Mouse (Mus musculus) right cerebral cortex, postnatal 14 days (tissue): ENCODE results near the gene Snx7.
A peak's percentile ranks its signal among the peaks of the same experiment; 100 is the strongest.

Source experiments
- DNase-seq: peaks from one replicate; pipeline ENCODE4 v3.0.0; 2022

Gene Snx7

DNA sequence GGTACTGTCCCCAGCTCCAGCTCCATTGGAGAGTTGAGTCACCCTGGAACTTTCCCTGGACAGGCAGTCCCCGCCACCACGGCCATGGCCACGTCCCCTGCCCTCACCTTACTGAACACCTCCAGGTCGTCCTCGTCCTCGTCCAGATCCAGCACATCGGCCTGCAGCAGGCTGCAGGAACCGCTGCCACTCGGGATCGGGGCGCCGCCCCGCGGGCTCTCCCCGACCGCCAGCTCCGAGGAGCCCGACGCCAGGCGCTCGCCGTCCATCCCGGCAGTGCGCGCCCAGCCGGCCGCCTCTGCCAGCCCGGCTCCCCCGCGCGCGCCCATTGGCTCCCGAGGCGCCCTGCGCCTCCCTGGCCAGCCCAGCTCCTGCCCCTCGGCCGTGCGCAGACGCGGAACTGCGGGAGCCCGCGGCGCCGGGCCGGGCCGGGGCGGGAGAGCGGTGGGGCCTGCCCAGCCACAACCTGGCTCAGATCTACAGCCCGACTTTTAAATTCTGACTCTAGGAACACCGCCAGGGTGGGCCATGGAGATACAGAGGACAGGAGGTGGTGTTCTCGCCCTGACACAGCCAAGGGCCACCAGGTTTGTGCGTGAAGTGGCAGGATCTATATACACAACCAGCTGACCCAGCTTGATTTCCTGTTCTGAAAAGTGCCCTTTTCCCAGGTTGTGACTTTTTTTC is at the start of gene Snx7:
Gene Snx7, minus strand, starts transcription at position 300 of the 687 bp plus-strand sequence.
- DNase-seq = peak; percentile 87

DNA sequence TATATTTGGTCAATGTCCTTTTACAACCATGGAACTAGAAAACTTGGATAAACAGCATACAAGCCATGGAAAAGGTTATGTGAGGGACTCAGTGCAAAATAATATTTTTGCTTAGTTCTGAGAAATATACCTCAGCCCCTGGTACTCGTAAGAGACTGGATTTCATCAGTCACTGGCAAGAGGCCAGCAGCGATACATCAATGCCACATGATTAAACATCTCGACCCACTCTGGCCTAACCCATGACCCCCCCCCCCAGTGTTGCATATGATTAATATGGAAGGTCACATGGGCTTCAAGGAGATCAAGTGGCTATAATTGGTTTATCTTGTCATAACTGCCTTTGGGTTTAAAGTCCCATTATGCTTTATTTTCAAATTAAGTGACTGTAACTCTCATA is 46.7 kb upstream of the Snx7 start:
- DNase-seq = no peak

DNA sequence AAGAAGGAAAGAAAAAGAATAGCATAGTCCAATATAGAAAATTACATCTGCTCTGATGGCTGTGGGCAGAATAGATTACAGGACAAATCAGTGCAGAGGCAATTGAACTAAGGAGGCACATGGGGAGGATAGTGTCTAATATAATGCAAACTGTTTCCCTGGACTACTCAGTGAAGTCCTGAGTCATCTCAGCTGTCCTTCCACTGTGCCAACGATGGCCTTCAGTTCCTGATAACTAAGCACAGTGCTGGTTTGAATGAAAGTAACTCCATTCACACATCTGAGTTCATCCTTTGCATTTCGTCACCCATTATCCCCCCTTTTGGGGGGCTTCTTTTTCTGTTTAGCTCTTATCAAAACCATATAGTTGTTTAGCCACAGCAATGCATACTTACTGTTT is 25.0 kb upstream of the Snx7 start:
- no peak for DNase-seq

DNA sequence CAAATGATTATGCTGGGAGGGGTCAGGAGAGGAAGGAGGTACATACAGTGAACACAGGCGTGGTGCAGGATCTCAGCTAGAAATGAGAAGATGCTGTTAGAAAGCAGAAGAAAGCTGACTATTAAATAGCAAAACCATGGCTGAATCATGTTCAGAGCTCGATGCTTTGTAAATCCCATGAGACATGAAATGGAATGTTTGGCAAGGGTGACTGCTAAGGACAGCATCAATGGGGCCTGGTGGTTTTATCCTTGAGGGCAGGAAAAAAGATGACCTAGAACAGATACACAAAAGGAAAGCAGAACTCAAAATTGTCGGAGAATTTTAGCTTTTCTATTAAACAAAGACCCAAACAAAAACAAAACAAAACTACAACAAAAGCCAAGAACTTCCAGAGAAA is 6.7 kb upstream of the Snx7 start:
- DNase-seq = no peak

DNA sequence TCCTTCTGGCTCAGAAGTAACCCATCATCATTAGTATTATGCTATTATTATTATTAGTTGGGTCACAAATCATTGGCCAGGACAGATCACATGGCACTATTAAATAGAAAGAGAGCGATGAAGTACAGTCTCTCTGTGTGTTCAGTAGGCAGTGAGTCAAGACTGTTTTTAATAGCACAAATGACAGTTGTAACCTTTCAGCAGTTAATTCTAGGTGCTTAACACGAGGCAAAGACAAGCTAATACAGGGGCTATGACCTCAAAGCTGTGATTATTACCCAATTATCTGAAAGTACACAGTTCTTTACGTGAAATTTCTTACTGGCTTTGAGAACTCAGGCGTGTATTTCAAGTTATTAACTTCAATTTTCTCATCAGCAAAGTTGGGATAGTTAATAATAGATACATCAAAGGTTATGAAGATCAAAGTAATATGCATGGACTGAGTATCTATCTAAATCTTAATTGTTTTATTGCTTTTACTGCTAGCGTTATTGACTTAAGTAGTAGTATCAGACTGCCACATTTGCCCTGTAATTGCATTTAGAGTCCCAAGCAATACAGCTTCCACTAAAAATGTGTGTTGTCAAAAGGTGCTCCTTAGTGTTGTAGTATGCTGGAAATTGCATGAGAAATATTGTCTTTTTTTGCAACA is 4.6 kb upstream of the Snx7 start:
- DNase-seq = no peak

DNA sequence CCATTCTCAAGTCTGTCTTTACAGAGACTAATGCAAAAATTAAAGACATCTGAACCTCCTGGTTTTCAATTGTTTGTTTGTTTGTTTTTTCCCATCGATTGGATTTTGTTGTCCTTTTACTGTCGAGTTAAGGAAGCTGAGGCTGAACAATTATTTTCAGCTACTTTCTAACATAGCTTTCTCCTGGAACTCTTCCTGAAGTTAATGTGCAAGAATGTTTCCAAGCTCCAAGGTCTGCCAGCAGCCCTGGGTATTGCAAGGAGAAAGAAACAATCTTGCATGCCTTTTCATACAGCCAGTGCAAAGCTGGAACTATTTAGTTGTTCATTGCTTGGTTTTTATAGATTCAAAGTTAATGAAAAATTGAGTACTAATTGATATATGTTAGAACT is 584 bp upstream of the Snx7 start:
- no peak for DNase-seq

DNA sequence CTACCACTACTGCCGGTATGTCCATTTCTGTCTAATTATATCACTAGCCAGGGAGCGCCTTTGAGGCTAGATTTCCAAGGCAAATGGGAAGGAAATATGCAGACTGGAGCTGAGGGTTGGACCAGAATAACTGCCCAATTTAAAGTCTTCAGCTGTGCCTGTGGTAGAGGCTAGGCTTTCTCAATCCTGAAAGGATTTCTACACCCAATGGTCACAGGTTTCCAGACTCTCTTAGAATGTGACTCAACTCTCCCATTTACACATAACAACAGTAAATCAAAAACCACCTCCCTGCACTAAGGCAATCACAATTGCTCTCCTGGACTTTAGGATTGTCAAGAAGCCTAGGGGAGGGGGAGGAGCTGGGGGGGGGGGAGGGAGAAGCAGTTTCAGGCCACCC is 645 bp downstream of the Snx7 start:
- no peak for DNase-seq

DNA sequence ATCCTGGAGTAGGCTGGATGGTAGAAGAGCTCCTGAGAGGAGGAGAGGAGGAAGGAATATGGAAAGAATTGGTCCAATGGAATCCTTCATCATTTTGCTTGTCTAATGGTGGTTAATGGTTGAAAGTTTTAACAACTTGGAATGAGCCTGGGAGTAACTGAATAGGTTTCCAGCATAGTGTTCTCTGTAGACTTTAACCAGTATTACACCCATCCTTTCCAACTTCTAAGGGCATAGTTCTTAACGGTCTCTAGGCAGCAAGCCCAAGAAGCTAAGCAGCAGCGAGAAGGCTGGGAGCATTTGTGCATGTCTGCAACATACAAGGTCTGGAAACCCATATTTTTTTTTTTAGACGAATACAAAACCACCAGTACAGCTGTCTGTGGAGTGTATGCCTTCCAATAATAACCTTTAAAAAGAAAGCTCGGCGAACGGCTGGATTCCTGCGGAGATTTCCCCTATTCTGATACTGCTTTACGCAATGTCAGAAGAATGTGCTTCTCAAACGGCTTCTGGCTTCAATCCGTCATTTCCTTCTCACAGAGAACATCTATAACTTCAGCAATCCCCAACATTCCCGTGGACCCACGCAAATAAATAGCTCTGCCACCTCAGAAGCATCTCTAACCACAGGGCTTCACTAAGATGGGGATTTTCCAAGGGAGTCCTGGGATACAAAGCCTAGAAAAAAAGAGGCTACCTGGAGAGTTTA is 1.9 kb downstream of the Snx7 start:
- DNase-seq = no peak

DNA sequence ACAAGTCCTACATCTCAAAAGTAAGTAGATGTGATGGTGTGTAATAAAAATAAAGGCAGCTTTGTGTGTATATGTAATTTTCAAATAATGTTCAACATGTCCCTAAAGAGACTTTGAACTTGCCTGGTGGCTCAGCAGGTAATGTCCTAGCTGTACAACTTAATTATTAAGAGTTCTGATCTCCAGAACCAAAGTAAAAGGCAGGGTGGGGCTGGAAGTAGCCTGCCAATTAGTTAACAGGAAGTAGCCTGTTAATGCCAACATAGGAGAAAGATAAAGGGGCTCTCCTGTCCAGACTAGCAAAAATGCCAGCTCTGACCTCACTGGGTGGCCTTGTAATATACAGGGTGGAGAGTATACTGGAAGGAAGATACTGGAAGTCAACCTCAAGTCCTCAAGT is 3.1 kb downstream of the Snx7 start:
- no peak for DNase-seq

DNA sequence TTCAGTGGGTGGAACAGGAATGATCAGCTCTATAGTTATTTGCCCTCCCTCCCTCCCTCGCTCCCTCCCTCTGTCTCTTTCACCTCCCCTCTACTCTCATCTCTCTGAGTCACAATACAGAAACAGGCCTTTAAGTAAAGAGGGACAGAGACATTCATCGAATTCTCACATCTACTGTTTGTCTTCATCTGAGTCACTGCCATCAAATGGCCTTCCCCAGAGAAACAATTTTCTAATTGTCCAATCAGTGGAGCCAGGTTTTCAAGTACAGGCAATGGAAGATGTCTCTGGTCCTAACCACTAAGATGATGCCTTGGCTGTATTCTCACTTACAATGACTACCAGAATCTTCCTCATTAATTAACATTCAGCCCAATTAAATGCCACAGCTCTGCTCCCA is 5.8 kb downstream of the Snx7 start:
- no peak for DNase-seq

DNA sequence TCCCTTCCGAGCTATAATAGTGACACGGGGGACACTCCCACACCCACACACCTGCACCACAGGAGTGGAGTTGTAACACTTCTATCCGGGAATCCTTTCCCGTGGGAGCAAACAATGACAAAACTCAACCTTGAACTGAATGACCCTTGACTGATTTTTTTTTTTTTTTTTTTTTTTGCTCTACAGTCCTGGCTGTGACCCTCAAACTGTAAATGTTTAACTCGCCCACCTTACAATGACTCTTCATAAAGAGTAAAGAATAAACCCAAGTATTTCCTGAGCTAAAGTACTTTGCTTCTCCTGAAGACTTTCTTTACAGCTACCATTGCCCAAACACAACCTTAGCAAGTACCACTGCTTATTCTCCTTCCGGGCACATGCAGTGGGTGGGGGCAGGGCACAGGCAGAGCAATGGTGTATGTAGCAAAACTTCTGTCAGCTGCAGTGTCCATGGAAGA is 6.7 kb downstream of the Snx7 start:
- DNase-seq = no peak

DNA sequence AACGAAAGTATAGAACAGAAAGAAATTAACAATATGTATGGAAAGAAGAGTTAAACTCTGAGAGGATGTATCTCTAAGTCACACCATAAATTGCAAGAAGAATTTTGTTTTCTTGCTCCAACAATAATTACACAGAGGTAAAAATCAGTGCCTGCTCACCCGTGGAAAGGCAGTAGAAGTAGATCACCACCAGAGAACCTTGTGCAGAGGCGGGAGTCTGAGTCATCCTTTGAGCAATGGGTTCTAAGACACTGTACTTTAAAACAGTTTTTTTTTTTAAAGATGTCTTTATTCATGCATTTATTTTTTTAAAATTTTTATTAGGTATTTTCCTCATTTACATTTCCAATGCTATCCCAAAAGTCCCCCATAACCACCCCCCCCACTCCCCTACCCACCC is 9.7 kb downstream of the Snx7 start:
- DNase-seq = no peak

DNA sequence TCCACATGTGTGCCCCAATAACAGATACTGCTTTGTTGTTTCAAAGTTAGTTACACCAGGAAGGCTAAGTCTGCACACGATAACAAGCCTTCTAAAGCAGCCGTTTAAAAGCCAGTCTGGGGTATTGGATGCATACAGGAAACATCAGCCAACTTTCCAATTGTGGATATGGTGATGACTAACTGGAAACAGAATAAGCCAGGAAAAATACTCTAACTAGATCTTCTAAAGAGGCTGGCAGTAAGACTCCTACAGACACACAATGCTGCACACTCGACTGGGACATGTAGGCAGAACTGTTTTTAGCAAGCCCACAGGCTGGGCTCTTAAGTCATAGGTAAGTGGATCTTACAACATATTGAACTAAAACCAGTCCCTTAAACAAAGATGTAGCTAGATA is 15.0 kb downstream of the Snx7 start:
- DNase-seq = no peak

DNA sequence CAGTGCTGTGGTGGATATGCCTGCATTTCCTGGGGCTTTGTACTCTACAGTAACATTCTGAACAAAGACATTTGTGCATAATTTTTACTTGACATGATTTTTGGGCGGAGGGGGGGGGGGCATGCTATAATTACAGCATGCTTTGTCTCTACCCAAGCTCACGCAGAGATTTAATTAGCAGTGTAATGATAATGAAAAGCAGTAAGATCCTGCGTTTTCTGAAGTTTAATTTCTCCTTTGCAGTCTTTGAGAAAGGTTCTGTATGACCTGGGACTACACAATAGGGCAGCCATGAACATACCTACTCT is 16.7 kb downstream of the Snx7 start:
- no peak for DNase-seq

DNA sequence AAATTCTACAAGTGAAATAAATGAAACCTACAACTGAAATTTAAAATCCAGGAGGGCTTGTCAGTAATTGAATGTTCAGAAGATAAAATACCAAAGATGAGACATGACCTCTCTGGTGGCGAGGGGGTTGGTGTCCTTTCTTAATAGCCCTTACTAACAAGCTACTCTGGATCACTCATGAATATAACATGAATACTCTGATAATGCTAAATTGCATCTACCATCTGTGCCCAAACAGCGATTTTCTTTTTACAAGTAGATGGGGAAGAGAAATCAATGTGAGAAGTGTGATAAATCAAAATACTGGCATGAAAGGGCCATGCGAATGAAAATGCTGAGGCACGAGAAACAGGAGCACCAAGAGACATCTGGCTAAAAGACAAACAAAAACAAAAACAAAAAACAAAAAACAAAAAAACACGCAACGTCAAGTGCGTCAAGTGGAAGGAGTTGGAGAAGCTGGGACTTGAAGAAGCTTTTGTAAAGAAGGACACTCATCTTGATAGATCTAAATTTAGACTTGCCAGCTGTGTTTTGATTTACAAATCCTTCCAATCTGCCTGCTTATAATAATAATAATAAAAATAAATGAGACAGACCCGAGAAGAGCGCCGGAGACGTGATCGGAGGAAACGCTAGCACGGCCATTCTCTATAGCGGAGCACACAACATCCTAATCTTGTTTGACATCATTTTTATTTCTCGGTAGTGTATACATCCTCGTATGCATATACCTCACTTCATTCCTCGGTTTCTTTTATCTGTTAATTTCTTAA is 17.3 kb downstream of the Snx7 start:
- no peak for DNase-seq

DNA sequence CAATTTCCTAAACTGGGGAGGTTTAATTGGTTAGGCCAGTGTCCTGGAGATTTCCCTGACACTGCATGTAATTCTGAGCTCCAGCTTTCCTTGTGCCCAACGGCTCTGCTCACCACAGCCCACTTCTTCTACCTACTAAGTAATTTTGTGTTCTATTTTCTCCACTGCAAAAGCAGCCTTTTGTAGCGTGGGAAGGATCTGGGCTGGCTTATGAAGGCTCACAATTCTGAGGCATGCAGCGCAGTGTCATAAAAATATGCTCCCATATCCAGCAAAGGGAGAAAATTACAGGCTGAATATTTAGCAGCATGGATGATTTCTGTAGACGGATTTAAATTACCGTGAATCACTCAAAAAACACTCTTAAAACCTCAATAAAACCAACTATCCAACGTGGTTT is 19.9 kb downstream of the Snx7 start:
- DNase-seq = peak; percentile 27

DNA sequence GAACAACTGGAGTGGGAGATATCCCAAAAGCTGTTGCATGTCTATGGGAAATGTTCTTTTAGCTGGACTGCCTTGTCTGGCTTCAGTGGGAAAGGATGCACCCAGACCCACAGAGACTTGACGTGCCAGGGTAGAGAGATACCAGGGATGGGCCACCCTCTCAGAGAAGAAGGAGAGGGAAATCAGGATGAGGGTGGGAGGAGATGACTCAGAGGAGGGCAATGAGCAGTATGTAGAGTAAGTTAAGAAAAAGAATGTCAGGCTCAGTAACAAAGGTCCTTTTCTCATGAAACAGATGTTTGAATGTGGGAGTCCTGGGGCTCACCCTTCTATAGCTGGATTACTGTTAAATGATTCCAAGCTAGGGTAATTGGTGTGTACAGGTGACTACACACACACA is 26.1 kb downstream of the Snx7 start:
- DNase-seq = no peak

DNA sequence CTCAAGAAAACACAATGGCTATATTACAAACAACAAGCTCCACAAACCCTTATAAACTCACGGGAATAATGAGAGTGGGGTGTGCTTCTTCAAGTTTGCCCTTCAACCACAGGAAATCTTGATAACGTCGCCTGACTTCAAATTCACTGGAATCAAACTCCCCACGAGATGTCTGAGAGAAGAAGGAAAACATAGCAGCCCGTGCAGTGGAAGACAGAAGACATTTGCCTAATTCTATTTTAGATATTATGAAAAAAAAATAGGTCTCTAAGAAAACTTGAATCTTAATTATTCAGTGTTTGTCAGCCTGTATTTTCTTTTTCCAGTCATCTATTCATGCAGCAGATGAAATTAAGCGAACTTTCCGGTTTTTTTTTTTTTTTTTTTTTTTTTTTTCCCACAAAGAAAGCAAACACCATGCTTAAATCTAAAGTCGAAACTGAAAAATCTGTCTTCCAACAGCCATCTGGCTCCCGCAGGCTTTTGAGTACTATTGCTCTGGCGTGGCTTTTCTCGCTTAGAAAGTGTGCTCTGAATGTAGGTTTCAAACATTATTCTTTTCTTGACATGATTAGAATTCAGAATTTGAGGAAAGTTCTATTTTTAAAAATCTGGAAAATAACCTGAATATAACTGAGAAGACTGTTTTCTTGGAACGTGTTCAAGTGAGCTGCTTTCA is 28.7 kb downstream of the Snx7 start:
- DNase-seq = no peak

DNA sequence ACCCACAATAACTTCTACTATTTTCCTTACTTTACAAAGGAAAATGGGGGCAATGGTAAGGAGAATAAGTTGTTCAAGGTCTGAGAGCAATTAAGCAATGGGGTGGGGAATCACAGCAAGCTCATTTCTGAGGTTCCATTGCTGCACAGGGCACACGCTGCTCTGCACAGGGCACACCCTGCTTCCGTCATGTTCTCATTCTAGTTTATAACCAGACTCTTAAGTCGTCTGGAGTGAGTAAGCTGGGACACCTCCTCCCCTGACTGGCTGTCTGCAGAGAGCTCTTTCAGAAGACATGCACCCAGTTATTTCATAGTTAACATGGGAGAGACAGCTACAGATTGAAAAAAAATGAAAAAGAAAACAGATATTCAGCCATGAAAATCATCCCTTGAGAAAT is 30.7 kb downstream of the Snx7 start:
- DNase-seq = no peak

DNA sequence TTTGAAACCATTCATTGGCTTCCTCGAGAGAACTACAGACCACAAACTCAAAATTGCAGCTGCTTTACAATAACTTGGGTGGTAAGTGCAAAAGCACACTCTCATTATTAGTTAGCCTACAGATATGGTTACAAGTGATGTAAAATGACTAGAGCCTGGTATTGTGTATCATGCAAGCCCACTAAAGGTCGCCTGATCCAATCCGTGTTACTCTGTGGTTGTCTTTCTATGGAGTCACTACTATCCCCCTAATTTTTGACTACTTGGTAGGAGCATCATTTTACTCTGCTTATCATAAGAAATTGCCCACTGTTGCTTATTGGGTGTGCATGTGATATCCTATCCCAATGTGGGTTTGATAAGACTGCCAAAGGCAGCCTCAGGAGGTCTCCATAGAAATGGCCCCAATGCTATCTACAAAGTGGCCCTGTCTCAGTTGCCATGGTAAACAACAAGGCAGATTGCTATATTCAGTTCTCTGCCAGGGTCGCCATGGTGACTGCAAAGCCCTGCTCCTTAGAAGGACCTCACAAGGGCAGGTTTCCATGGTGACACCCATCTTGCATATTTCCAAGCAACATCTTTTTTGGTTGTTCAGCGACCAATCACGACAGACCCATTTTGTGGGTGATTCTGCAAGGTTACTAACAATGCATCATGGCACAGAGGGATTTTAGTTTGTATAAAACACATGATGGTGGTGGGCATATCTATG is 42.1 kb downstream of the Snx7 start:
- DNase-seq = peak; percentile 54

DNA sequence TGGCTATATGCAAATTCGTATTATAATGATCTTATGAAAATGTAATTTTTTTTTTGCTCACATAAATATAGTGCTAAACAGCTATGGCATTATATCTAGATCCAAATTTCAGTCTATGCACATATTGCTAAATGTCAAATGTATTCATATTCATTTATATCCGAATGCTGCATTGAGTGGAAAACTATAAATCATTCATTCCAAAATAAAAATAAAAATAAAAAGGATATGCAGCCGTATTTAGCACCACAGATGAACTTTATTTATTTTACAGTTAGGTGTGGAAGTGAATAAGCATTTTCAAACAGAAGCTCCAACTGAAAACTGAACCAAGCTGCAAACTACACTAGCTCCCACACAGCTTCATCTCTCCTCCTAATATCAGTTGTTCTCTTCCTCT is 45.5 kb downstream of the Snx7 start:
- DNase-seq = no peak

DNA sequence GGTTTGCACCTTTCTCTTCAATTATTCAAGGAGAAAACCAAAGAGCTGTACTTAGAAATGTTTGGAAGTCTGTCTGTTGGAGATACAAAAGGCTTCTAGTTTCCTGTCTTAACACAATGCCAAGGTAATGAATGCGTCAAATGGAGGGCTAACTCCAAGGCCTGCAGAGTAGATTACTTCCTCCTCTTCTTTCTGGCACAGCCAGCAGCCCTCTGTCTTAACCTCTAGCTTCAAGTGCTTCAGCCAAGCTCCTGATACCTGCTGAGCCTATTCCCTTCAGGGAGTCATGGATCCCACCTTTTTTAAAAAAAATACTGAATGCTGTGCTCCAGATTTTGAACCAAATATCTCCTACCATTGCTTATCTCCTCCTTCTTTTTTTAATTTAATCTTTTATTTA is 51.1 kb downstream of the Snx7 start:
- DNase-seq = no peak

DNA sequence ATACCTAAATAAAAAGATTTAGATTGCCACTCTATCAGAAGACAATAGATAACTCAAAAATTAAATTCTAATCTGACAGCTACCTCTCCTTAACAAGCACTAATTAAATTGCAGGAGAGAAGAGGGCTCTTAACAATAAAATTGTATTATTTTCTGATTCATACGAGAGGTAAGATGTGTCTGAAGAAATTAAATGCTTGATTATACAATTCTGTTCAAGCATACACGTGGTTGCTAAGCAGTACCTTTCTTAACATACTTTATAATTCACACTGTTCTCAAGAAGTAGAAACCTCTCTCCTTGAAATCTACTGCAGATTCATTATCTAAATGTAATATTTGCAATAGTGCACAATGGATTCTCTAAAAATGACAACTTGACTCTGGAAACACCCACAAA is 54.5 kb downstream of the Snx7 start:
- no peak for DNase-seq
